Mouse (Mus musculus) lung, adult 2 months (tissue): ENCODE data around the gene Gm21976.

Source experiments
- CTCF ChIP-seq: fragments of 200-500 bp; IDR thresholded peaks from 2 replicates; pipeline ENCODE4 v1.5.1; 2011; ENCODE audit warnings: mild to moderate bottlenecking, low read length, control low read depth; ENCODE audit not compliant: insufficient read depth
- POLR2A ChIP-seq: fragments of 200-500 bp; IDR thresholded peaks from 2 replicates; pipeline ENCODE4 v1.6.1; 2011; ENCODE audit warnings: low read depth, mild to moderate bottlenecking, control low read depth, low read length, borderline replicate concordance; ENCODE audit errors: extremely low read depth

- TF ChIP-seq CTCF (no peak), POLR2A (no peak)
These were observed 1.4 kb downstream of the Gm21976 start for GRCm38 (mm10) chr13:98280990-98281650.
